Mouse (Mus musculus) stomach, postnatal 0 days (tissue): ENCODE measurements around the gene Plekha4.

Source experiments
- CTCF ChIP-seq: IDR thresholded peaks from 2 replicates; pipeline ENCODE4 v1.5.1; 2016; ENCODE audit warnings: antibody characterized with exemption, low read depth, mild to moderate bottlenecking, moderate library complexity
- EP300 ChIP-seq: optimal IDR thresholded peaks from 2 replicates; pipeline ENCODE3; 2016; ENCODE audit warnings: antibody characterized with exemption

GRCm38 (mm10) chr7:45508561-45508960 lies 17.6 kb upstream of the Plekha4 start:
- TF ChIP-seq EP300, result no peak
- TF ChIP-seq CTCF, result no peak
